Mouse (Mus musculus) lung, embryonic 14.5 days (tissue): ENCODE measurements at regions not wholly inside any gene's neighbourhood (a gene's known extent, or its start where the extent isn't known, plus 50 kb on each side); places are given as distances from the start of the nearest gene placed in this dataset.

Experiments
- ATAC-seq: fragments of 200-750 bp; cut with Nextera tagmentation; 2 replicates; pipeline ENCODE4 v1.8.0; 2017; ENCODE audit warnings: mild to moderate bottlenecking, moderate TSS enrichment, moderate library complexity; ENCODE audit not compliant: insufficient read depth
- DNase-seq: peaks from one replicate; pipeline ENCODE4 v3.0.0-alpha.2; 2015
- H3K27ac ChIP-seq: fragments of 300-500 bp; sonication (generic); 2 replicates; pipeline ENCODE4 v1.5.1; 2014; ENCODE audit warnings: low read depth, mild to moderate bottlenecking, moderate library complexity
- H3K27me3 ChIP-seq: fragments of 300-500 bp; sonication (generic); 2 replicates; pipeline ENCODE4 v1.6.1; 2014; ENCODE audit warnings: low read length, control low read depth; ENCODE audit not compliant: insufficient read depth
- H3K36me3 ChIP-seq: fragments of 300-500 bp; sonication (generic); 2 replicates; pipeline ENCODE4 v1.6.1; 2014; ENCODE audit warnings: control low read depth; ENCODE audit not compliant: insufficient read depth
- H3K4me1 ChIP-seq: fragments of 300-500 bp; sonication (generic); 2 replicates; pipeline ENCODE4 v1.6.1; 2014; ENCODE audit warnings: antibody characterized with exemption, control low read depth; ENCODE audit not compliant: insufficient read depth
- H3K4me2 ChIP-seq: fragments of 300-500 bp; sonication (generic); 2 replicates; pipeline ENCODE4 v1.6.1; 2014; ENCODE audit warnings: mild to moderate bottlenecking
- H3K4me3 ChIP-seq: fragments of 300-500 bp; sonication (generic); 2 replicates; pipeline ENCODE4 v1.5.1; 2014; ENCODE audit warnings: low read depth, low read length
- H3K9ac ChIP-seq: fragments of 300-500 bp; sonication (generic); 2 replicates; pipeline ENCODE4 v1.6.1; 2014
- H3K9me3 ChIP-seq: fragments of 300-500 bp; sonication (generic); 2 replicates; pipeline ENCODE4 v1.6.1; 2016; ENCODE audit warnings: low read depth, low read length, control low read depth
- CTCF ChIP-seq: IDR thresholded peaks from 2 replicates; pipeline ENCODE4 v1.5.1; 2016; ENCODE audit warnings: antibody characterized with exemption, low read depth
- WGBS: fragments of 180-500 bp; shearing (Covaris S2); extraction: QIAGEN DNeasy Blood & Tissue Kit; methylation state at CpG from one replicate; pipeline ENCODE4 v1.1.7; 2014; 5-methylcytosine and 5-hydroxymethylcytosine counted together

- Histone ChIP-seq H3K9ac (no peak overlapping the region), H3K27me3 (no peaks in the 10 kb centered on the region), H3K27ac (no peak overlapping the region), H3K4me1 (no peaks in the 10 kb centered on the region), H3K36me3 (no peaks in the 10 kb centered on the region), H3K9me3 (no peaks in the 10 kb centered on the region), H3K4me3 (no peak overlapping the region), H3K4me2 (no peak overlapping the region)
- TF ChIP-seq CTCF: no peak
- 86% methylated on average over 4 of the region's 4 CpGs for WGBS
- ATAC-seq (no peak), DNase-seq (no peak)
Measured at GRCm38 (mm10) chr5:9869091-9869490, 144.1 kb upstream of the Grm3 start.

- WGBS: 70% methylated on average over 1 of the region's 1 CpGs
- Histone ChIP-seq H3K4me2 (no peak overlapping the region), H3K9ac (no peak overlapping the region), H3K27me3 (no peaks in the 10 kb centered on the region), H3K27ac (no peak overlapping the region), H3K9me3 (no peaks in the 10 kb centered on the region), H3K36me3 (no peaks in the 10 kb centered on the region), H3K4me3 (no peak overlapping the region), H3K4me1 (no peaks in the 10 kb centered on the region)
- ATAC-seq (no peak), DNase-seq (no peak)
- no peak for TF ChIP-seq CTCF
Measured at GRCm38 (mm10) chr5:9829750-9830149, 104.8 kb upstream of the Grm3 start.

GRCm38 (mm10) chr5:9801707-9802106 is 76.7 kb upstream of the Grm3 start:
- ATAC-seq (no peak), DNase-seq (no peak)
- no peaks in the 10 kb centered on the region for H3K27me3 ChIP-seq
- no peak overlapping the region for H3K4me2 ChIP-seq
- H3K27ac ChIP-seq: no peak overlapping the region
- no peaks in the 10 kb centered on the region for H3K36me3 ChIP-seq
- H3K4me3 ChIP-seq: no peak overlapping the region
- no peak for TF ChIP-seq CTCF
- no peaks in the 10 kb centered on the region for H3K4me1 ChIP-seq
- no peaks in the 10 kb centered on the region for H3K9me3 ChIP-seq
- no peak overlapping the region for H3K9ac ChIP-seq

GRCm38 (mm10) chr5:9781107-9781506 is 56.1 kb upstream of the Grm3 start:
- H3K36me3 ChIP-seq: no peaks in the 10 kb centered on the region
- H3K9ac ChIP-seq: no peak overlapping the region
- H3K4me1 ChIP-seq: no peaks in the 10 kb centered on the region
- H3K27me3 ChIP-seq: no peaks in the 10 kb centered on the region
- no peak overlapping the region for H3K27ac ChIP-seq
- no peak overlapping the region for H3K4me2 ChIP-seq
- H3K9me3 ChIP-seq: no peaks in the 10 kb centered on the region
- no peak overlapping the region for H3K4me3 ChIP-seq
- DNase-seq (peak; percentile 48), ATAC-seq (peak; percentile 87)
- TF ChIP-seq CTCF: no peak
